Mouse (Mus musculus) megakaryocyte-erythroid progenitor cell, adult 5-6 weeks (primary cell): Measurements from ENCODE around the gene Rnase9. TPM values are rescaled to one million over a fixed set of nuclear protein-coding genes. Genes with fewer than 3 reads are reported as not detected.
"Not testable (repeated sequence)": the region's sequence is repeated elsewhere in the genome, so short reads cannot be mapped to it uniquely, and the experiment has no call there.

Experiments used
- ATAC-seq: replicated peaks from 2 replicates; pipeline ENCODE4 v1.8.0; 2016; ENCODE audit warnings: mild to moderate bottlenecking, inconsistent platforms; ENCODE audit not compliant: severe bottlenecking, poor library complexity, low FRiP score, low TSS enrichment
- total RNA-seq, 2 experiments: library from RNA; stranded (forward) in 1 of 2; stranded (reverse) in 1 of 2; fragments of 200-1000, 215-1000 nt in 1 of 2; fragments of >200 nt in 1 of 2; fragmentation: Nextera tagmentation in 1 of 2; gene quantifications; 2 replicates each; pipeline ENCODE4 v1.2.3; 2014 to 2017

The Rnase9 gene
- total RNA-seq, 2 experiments from 2014 or later, result not detected

DNA sequence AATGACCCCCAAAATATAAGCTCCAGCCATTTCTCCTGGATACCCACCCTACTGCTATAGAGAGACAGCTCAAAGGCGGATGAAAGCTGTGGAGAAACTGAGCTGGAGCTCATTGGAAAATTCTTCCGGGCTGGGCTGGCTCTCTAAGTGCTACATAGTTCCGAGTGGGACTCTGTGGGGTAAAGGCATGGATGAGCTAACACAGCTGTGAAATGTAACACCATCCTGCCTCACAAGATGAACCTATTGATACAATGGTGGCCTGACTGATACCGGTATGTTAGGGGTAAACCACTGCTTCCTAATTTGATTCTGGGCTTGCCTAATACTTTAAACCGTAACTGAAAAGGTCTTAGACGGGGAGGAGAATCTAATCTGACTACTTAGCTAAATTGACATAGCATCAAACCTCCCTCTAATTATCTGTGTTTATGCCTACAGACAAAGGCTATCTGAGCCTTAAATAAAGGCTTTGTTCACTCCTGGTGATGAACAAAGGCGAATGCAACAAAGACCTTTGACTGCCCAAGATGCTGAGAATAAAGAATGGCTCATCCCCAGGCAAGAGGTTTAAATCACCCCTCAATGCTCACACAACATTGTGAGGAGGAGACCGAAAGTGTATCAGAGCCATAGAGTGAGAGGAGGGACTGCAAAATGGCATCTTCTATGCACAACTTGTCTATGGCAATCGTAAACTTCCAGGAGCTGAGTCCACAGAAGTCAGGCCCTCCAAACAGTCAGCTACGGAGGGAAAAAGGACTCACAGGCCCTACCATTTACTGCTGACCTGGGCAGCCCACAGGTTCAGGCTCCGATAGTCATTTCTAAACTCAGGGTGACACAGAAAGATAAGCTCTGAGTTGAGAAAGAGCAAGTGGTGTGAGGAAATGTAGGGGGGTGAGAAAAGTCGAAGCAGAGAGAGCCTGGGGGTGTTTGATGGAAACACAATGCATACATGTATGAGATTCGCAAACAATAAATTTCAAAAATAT, 12.9 kb upstream of the Rnase9 start:
- peak; percentile 37 for ATAC-seq

DNA sequence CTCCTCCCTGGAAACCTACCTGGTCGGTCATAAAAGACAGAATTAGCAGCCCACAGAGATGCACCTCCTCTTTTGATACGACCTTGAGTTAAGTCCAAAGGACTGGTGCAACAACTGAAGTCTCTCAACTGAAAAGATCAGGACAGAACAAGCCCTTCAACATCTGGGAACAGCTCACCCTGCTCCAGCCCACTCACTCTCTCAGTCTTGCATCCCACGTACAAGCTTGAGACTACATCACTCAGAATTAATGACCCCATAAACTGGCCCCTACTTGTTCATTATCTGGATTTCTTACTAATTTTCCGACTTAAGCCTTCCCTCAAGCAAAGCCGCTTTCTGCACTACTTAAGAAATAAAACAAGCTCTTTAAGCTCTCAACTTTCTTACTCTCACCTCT, 11.5 kb upstream of the Rnase9 start:
- no peak for ATAC-seq

DNA sequence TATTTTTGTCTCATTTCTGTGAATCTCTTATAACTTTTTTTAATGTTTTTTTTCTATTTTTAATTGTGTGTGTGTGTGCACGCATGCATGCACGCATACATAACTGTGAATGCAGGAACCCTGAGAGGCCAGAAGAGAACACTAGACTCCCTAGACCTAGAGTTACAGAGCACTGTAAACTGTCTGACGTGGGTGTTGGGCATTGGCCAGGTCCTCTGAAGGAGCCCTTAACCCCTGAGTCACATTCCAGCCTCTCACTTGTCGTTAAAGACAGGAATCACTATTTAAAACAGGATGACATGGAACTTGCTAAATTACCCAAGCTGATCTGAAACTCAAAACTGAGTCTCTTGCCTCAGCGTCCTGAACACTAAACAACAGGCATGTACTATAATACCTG, 10.3 kb upstream of the Rnase9 start:
- ATAC-seq, result no peak

DNA sequence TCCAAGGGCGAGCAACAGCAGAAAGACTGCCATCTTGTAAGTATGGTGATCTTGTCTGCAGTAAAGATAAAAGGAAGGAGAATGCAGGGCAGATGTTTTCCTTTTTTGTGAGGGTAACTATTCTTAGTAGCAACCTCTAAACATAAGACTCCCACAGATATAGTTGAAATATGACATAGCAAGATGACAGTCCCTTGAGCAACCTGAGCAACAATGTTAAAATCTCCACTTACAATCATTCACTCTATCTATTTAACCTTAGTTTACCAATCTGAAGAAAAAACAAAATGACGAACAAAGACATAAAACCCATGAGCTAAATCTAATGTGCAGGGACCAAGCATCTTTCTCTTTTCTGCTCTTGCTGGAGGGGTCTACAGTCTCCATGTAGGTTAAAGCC, 8.4 kb upstream of the Rnase9 start, which contains the start of gene Rnase11:
Gene Rnase11, minus strand, starts transcription at position 101 of the 400 bp plus-strand sequence.
- ATAC-seq, result no peak

DNA sequence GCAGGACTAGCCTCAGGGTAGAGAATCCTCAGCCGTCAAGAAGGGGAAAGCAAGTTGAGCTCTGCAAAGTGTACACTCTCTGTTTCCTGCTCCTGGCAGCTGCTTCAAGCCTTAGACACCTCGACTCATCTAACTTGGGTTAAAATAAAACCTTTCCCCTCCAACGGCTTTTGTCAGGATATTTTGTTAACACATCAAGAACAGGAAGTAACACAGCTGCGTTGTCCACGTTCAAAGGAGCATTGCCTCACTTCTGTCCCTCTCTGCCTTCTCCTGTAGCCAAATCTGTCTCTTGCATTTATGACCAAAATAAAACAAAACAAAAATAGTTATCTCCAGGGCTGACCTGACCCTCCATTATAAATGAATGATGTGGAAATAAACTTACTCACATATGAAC, 6.2 kb upstream of the Rnase9 start:
- ATAC-seq, result no peak

DNA sequence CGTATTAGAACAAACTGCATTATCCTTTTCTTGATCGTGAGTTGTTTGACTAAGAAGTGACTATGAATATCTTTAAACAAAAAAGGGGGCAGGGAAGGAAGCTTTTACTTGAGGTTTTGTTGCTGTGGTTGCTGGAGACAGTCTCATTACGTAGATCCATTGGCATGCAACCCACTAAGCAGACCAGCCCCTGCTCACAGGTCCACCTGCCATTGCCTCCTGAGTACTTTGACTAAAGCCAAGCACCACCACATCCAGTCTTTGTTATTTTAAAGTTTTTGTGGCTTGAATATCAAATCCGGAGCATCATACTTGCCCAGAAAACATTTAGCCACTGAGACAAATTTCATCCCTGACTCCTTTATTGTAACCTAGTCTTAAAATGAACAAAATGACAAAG, 5.5 kb downstream of the Rnase9 start:
- ATAC-seq, result no peak

DNA sequence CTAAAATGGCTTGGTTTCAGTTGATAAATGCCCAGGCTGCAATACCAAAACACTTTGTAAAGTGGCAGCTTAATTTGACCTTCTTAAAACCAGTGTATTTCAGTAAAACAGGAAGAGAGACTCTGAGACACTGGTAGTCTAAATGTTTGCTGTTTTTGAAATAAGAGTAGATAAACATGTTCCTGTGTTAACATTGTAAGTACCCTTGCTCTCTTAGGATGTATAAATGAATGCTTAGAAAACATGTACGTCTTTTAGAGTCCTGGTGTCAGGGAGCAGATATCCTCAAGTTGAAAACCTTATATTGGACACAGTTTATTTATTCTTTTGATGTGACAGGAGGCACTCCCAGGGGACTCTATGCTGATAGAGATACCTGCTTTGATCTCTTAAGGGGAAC, 6.5 kb downstream of the Rnase9 start:
- ATAC-seq, result no peak

DNA sequence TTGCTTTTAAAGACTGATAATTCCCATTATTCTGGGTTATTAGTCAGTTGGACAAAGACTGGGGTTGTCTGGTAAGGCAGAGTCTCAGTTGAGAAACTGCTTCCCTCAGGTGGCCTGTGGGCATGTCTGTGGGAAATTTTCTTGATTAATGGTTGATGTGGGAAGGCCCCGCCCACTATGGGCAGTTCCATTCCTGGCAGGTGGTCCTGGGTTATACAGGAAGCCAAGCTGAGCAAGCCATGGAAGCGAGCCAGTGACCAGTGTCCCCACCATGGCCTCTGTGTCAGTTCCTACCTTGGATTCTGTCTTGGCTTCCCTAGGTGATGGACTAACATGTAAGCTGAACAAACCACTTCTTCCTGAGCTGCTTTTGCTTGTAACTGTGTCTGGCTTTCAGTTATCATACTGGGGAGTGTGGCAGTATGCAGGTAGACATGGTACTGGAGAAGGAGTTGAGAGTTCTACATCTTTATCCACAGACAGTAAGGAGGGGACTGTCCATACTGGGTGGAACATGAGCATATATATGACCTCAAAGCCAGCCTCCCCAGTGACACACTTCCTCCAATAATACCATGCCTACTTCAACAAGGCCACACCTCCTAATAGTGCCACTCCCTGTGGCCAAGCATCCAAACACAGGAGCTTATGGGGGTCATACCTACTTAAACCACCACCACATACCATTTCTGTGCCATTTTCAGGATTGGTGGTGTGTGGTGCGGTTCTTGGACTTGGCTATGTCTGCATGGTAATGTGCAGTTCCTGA, 14.1 kb downstream of the Rnase9 start:
- 0 out of 2 replicates have a peak, but pooled peaks have one; percentile 32 for ATAC-seq

DNA sequence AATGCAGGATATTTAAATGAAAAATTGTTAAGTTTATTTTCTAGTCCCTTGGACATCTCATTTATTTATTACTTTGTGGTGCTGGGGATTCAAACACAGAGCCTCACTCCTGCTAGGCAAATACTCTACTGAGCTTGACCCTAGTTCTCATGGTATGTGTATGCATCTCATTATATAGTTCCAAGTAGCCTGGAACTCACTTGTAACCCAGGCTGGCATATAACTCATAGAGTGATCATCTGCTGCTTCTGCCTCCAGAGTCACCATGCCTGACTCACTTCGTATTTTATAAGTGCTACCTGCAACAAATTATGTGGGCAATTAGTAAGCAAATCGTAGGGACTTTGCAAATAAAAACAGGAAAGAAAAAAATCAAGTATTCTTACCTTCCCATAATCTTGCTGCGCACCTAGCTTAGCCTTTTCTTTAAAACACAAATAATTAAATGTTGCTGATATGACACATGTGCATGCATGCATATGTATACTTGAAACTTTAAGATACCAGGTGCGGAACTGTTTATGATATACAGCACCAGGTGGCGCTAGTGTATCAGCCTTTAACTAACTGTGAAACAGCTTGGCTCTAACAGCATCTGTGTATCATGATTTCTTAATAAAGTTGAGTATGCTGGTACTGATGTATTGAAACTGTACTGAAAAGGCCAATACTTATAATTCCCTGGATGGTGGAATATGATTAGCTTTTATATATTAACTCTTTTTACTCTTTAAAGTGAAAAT, 15.1 kb downstream of the Rnase9 start:
- peak; percentile 89 for ATAC-seq

DNA sequence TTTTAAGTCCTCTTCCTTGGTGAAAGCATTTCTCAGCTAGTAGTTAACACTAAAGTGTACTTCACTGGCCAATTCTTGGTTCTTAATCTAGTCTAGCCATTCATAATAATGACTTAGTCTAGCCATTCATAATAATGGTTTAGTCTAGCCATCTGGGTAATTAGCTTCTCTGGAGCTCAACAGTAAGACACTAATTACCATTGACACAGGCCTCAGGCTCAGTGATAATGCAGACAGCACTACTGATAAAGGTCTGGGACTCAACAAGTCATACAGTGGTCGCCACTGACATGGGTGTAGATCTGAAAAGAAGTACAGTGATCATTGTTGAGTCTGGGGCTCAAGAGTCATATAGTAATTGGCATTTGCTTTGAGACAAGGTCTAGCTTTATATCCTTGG, 16.8 kb downstream of the Rnase9 start:
- ATAC-seq, result peak; percentile 50; the same call in 1 of the 2 replicates

DNA sequence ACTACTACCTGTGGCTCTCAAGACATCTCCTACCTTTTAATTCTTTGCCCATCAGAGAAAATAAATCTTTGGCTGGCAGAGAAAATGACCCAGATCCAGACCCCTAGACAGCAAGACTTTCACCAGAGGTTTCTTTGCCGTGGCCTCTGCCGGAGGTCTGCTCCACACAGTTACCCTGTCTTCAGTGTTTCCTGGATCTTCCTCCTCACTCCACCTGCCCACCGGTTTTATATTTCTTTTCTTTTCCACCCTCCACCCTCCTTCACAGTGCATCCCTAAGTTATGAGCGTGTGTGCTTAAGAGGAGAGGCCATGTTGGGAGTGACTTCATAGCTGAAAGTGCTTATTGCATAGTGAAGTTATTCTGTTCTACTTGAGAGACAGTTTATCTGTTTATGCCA, 18.2 kb downstream of the Rnase9 start:
- no peak for ATAC-seq

DNA sequence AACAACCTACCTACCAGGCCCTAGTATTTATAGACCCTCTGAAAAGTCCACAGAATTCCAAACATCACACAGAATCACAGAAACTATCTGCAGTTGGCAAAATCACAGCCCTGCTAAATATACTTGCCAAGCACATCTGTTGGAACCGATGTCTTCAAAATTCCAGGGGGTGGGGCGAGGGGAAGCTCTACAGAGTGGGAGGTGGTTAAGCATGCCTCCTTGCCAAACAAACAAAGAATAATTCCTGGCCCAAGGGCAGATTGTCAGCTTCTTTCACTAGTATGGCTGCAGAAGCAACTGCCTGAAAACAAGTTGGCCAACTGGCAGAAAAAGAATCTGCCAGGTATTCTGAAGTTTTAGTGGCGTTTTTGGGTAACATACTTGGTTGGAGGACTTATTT, 24.4 kb downstream of the Rnase9 start:
- ATAC-seq, result no peak

DNA sequence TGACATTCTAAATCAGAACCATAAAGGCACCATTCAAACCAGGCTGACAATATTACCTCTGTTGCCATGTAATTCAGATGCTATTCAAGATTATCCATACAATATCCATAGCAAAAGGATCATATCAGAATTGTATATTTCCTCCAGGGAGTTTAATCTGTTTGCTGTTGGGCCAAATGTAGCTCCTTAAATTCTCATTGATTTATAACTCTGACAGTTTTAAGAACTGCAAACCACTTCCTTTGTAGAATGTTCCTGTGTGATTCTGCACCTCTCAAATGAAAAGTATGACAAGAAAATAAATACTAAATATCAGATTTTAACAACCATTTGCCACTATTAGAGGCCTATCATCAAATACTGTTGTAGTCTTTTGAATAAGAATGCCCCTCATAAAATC, 25.9 kb downstream of the Rnase9 start:
- ATAC-seq, result no peak

DNA sequence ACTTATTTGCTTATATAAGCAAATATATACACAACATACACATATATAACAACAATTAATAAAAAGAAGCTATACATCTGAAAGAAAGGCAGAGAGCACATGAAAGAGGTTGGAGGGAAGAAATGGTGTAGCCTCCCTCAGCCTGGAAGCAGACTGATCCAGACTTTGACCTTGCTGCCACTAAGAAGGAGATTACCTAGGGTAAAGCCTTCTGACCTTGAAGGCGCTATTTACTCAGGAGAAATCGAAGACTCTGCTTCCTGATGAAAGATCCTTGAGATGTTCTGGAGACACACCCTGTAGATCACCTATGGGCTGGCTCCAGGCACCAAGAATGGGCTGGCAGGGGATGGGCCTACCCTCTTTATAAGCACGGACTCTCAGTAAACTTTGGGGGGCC, 26.9 kb downstream of the Rnase9 start:
- ATAC-seq, result not testable (repeated sequence)

DNA sequence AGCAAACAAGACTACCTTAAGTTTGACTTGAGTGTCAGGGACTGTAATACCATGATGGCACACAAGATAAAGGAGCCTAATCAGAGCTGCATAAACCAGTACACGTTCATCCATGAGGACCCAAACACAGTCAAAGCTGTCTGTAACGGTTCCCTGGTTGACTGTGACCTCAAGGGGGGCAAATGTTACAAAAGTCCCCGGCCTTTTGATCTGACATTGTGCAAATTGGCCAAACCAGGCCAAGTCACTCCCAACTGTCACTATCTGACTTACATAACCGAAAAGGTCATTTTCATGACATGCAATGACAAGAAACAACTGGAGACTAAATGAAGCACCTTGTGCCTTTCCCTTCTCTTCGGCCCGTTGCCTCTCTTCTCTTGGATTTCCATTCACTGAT, 32.1 kb downstream of the Rnase9 start:
- no peak for ATAC-seq

DNA sequence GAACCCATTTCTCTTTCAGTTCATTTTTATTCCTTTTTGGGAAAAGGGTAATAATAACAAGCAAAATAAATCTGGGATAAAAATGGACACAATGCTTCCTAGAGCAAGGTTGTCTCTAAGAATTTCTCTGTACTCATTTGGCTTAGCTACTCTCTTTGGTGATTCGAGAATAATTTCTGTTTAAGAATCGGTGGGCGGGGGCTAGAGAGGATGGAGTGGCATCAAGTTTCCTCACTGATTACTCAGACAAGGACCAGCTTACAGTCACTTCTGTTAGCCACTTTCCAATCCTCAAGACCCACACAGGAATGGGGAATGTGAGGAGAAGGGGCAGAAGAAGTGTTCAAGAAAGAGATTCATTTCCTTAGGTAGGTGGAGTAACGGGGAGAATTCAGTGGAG, 32.9 kb downstream of the Rnase9 start:
- no peak for ATAC-seq

DNA sequence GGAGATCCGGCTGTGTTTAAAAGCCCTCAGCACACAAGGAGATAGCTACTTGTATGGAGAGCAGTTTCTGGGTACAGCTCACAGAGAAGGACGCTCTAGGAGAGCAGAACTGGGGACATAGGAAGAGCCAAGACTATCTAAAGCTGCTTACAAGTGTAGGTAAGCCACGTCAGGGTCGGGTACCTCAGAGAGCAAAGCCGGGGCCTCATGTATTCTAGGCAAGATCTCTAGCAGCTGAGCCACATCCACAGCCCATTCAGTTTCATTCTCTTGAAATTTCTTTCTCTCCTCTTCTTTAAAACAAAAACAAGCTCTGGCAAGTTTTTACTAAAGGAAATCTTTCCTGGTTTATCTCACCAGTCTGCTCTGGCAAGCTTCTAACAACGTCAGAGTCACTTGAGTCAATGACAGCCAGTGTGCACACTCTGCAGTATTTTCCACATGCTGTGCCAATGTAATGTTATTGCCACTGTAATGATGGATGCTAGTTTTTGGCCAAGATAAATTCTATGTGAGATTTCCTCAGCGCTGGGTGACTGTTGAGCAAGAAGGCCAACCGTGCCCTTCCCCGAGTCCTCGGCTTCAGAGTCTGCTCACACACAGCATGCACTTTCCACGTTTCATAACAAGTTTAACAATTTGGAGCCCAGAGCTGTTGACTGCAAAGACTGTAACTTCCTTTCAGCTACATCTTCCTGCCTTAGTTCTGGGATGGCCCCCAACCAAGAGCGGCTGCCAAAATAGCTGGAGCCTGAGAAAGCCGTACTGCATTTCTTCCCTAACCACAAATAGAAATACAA, 33.6 kb downstream of the Rnase9 start:
- ATAC-seq, result 0 out of 2 replicates have a peak, but pooled peaks have one; percentile 30

DNA sequence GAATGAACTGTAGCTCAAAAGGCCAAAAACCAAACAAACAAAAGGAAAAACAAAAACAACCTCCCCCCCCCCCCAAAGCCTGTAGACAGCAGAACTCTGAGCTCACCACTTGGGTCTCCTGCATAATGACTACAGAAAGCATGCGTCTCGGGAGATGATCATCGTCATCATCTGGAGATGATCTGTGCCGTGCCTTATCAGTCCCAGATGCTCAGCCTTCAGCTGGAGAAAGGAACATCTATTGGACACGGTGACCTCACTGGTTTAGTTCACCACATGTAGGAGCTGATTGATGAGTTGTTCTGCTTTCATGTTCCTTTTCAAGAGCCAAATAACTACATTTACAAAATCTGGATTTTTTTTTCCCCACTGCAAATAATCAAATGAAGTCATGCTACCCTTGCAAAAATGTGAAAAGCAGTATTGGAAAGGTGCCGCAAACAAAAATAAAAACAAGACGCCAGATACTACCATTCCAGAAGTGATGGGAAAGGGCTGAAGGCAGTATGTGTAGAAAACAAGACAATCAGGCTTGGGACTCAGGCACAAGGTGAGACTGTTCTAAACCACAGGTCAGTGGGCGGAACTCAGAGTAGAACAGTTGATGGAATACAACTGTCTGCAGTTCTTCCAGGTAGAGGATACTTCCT, 34.4 kb downstream of the Rnase9 start, which contains the start of gene Rnase10:
Gene Rnase10, plus strand, starts transcription at position 600 of the 650 bp plus-strand sequence.
- ATAC-seq, result no peak
